Mouse (Mus musculus) liver, embryonic 14.5 days (tissue): ENCODE measurements around the gene Spata13. TPM values are rescaled to one million over a fixed set of nuclear protein-coding genes. Genes with fewer than 3 reads are reported as not detected.

ENCODE experiments used
- ATAC-seq: fragments of 200-750 bp; cut with Nextera tagmentation; 2 replicates; pipeline ENCODE4 v1.8.0; 2017; ENCODE audit warnings: moderate number of reproducible peaks, mild to moderate bottlenecking, moderate library complexity; ENCODE audit not compliant: insufficient read depth
- DNase-seq, 3 experiments: peaks; one replicate each; pipeline ENCODE4 v3.0.0-alpha.2; 2012 to 2013; ENCODE audit warnings: low read depth in 3 of 3, low spot score in 3 of 3
- H3K27ac ChIP-seq: fragments of 300-500 bp; sonication (generic); 2 replicates; pipeline ENCODE4 v1.5.1; 2014; ENCODE audit warnings: moderate library complexity, mild to moderate bottlenecking, control low read depth, inconsistent platforms
- H3K27me3 ChIP-seq: fragments of 300-500 bp; sonication (generic); 2 replicates; pipeline ENCODE4 v1.6.1; 2014; ENCODE audit warnings: mild to moderate bottlenecking, low read length, moderate library complexity; ENCODE audit not compliant: control insufficient read depth, insufficient read depth
- H3K36me3 ChIP-seq: fragments of 300-500 bp; sonication (generic); replicated peaks from 2 replicates; pipeline ENCODE4 v1.6.1; 2014; ENCODE audit warnings: low read depth; ENCODE audit not compliant: control insufficient read depth, insufficient read depth
- H3K4me1 ChIP-seq, 2 experiments: fragments of 200-500 bp in 1 of 2; fragments of 300-500 bp in 1 of 2; sonication (generic) in 1 of 2; replicated peaks; 2 replicates each; pipeline ENCODE4 v1.6.1; 2012 to 2014; ENCODE audit warnings: antibody characterized with exemption in 1 of 2, inconsistent platforms in 1 of 2, low read length in 1 of 2; ENCODE audit not compliant: control insufficient read depth in 2 of 2, insufficient read depth in 2 of 2
- H3K4me2 ChIP-seq: fragments of 300-500 bp; sonication (generic); 2 replicates; pipeline ENCODE4 v1.6.1; 2014; ENCODE audit warnings: low read depth, mild to moderate bottlenecking, control low read depth, moderate library complexity
- H3K4me3 ChIP-seq, 2 experiments: fragments of 200-500 bp in 1 of 2; fragments of 300-500 bp in 1 of 2; sonication (generic) in 1 of 2; 2 replicates each; pipeline ENCODE4 v1.5.1; 2012 to 2014; ENCODE audit warnings: low read depth in 2 of 2, low read length in 2 of 2, mild to moderate bottlenecking in 2 of 2, control low read depth in 1 of 2, inconsistent platforms in 1 of 2, moderate library complexity in 1 of 2; ENCODE audit not compliant: insufficient read depth in 1 of 2
- H3K9ac ChIP-seq: fragments of 300-500 bp; sonication (generic); replicated peaks from 2 replicates; pipeline ENCODE4 v1.6.1; 2014; ENCODE audit warnings: mild to moderate bottlenecking, control low read depth, moderate library complexity
- H3K9me3 ChIP-seq: fragments of 300-500 bp; sonication (generic); 2 replicates; pipeline ENCODE4 v1.6.1; 2016; ENCODE audit warnings: low read length, mixed read lengths; ENCODE audit not compliant: control insufficient read depth
- CTCF ChIP-seq: IDR thresholded peaks from 2 replicates; pipeline ENCODE4 v1.5.1; 2016; ENCODE audit warnings: antibody characterized with exemption, low read depth, control low read depth
- EP300 ChIP-seq: IDR thresholded peaks from 2 replicates; pipeline ENCODE4 v1.6.1; 2016; ENCODE audit warnings: antibody characterized with exemption, low read depth
- WGBS: fragments of 180-500 bp; shearing (Covaris S2); extraction: QIAGEN DNeasy Blood & Tissue Kit; methylation state at CpG from one replicate; pipeline ENCODE4 v1.1.7; 2014; ENCODE audit not compliant: insufficient replicate concordance; 5-methylcytosine and 5-hydroxymethylcytosine counted together
- polyA plus RNA-seq, 2 experiments: library from polyadenylated mRNA; depleted of rRNA in 1 of 2; stranded (reverse) in 1 of 2; unstranded in 1 of 2; fragments of >200 nt; fragmentation: Nextera tagmentation in 1 of 2; extraction: Ambion mirVana in 1 of 2; gene quantifications; 2 replicates each; pipeline versions ENCODE4 v1.2.1 to v1.2.3; 2012 to 2014

The Spata13 gene
- polyA plus RNA-seq, 2 experiments = 5.5 to 14.1 TPM

DNA sequence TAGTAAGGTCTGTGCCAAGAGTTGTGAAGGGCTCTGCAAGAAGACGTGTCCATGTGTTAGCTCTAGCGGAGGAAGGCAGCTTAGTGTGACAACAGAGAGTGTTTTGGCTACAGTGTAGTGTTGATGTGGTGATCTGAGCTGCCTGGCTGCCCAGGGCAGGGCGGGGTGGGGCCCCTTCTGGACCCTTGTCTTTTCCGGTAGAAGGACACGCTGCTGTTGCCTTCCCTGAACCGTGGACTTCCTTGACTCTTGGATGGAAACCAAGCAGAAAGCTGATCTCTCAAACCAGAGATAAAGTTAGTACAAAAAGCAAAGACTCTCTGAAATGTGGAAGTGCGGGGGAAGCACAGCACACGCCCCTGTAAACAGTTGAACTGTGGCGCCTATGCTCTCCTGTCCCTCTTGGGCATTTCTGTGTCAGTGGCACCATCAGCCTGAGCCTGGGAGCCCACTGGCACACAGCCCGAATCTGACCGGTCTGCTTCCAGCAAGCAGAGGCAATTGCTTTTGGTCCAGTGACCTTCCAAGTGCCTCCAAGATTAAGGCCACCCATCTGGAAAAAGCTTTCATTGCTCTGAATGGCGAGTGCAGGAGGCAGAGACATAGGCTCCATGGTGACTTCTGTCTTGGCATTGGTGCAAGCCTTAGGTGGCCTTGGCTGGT lies 48.7 kb downstream of the Spata13 start:
- H3K4me3 ChIP-seq = no peak overlapping the region
- H3K4me2 ChIP-seq = no peak overlapping the region
- peaks cover 0 to 11% of the 10 kb centered on the region in 2 experiments; a peak in 3 of 4 replicates for H3K4me1 ChIP-seq
- DNase-seq (no peak), ATAC-seq (no peak)
- H3K9me3 ChIP-seq = no peaks in the 10 kb centered on the region
- 48% methylated on average over 12 of the region's 12 CpGs for WGBS
- H3K9ac ChIP-seq = no peak overlapping the region
- H3K27ac ChIP-seq = no peak overlapping the region
- TF ChIP-seq CTCF = no peak
- no peak for TF ChIP-seq EP300
- H3K36me3 ChIP-seq = no peaks in the 10 kb centered on the region
- H3K27me3 ChIP-seq = no peaks in the 10 kb centered on the region

DNA sequence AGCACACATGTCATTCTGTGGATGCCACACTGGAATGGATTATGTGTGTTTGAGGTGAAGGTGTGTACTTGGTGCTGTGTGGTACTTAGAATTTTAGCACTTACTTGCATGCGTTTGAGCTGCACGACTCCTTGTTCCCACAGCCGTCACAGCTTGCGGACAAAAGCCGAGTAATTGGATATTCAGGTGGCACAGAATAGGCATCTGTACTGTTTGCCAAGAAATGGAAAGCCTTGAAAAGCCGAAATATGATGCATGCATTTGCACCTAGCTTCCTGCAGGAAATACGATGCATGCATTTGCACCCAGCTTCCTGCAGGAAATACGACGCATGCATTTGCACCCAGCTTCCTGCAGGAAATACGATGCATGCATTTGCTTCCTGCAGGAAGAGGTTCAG lies 50.2 kb downstream of the Spata13 start:
- DNase-seq (no peak), ATAC-seq (no peak)
- Histone ChIP-seq H3K9me3 (no peaks in the 10 kb centered on the region), H3K4me2 (no peak overlapping the region), H3K4me1 (peaks cover 0 to 5% of the 10 kb centered on the region in 2 experiments; a peak in 2 of 4 replicates), H3K4me3 (no peak overlapping the region), H3K27ac (no peak overlapping the region), H3K9ac (no peak overlapping the region), H3K36me3 (no peaks in the 10 kb centered on the region), H3K27me3 (no peaks in the 10 kb centered on the region)
- 68% methylated on average over 10 of the region's 10 CpGs for WGBS
- TF ChIP-seq EP300 = no peak
- TF ChIP-seq CTCF = no peak; the same call in 1 of the 2 replicates

GRCm38 (mm10) chr14:60686733-60687132 lies 52.9 kb downstream of the Spata13 start:
- DNase-seq (no peak), ATAC-seq (no peak)
- H3K9me3 ChIP-seq = no peaks in the 10 kb centered on the region
- 83% methylated on average over 11 of the region's 11 CpGs for WGBS
- H3K27me3 ChIP-seq = no peaks in the 10 kb centered on the region
- TF ChIP-seq CTCF = no peak
- TF ChIP-seq EP300 = no peak
- no peaks in the 10 kb centered on the region for H3K36me3 ChIP-seq
- H3K9ac ChIP-seq = no peak overlapping the region
- H3K4me3 ChIP-seq = no peak overlapping the region
- H3K4me1 ChIP-seq = peaks cover 0 to 5% of the 10 kb centered on the region in 2 experiments; a peak in 2 of 4 replicates
- H3K4me2 ChIP-seq = no peak overlapping the region
- no peak overlapping the region for H3K27ac ChIP-seq

DNA sequence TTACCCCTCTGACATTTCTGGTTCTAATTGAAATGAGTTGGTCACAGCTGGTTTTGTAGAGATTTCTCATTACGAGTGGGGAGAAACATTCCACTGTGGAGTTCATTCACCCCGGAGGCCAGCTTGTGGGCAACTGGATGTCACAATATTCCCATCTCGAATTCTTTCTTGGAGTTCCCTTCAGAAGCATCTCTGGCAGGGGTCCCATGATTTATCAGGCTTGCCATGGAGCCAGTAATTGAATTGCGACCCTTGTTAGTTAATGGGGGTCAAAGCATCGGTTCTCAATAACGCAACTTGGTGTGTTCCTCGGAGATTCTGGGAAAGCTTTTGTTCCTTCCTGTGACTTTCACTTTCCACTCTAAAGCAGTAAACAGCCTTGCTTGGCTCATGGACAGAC lies 53.4 kb downstream of the Spata13 start:
- Histone ChIP-seq H3K4me1 (peaks cover 0 to 5% of the 10 kb centered on the region in 2 experiments; a peak in 2 of 4 replicates), H3K4me3 (no peak overlapping the region), H3K36me3 (peaks cover 4% of the 10 kb centered on the region; the same call in 1 of the 2 replicates), H3K9ac (no peak overlapping the region), H3K27me3 (no peaks in the 10 kb centered on the region), H3K4me2 (no peak overlapping the region), H3K27ac (no peak overlapping the region), H3K9me3 (no peaks in the 10 kb centered on the region)
- TF ChIP-seq EP300 (no peak), CTCF (no peak)
- ATAC-seq = no peak
- WGBS = 71% methylated on average over 7 of the region's 7 CpGs
- DNase-seq = no peak

- H3K4me2 ChIP-seq = no peak overlapping the region
Observed at GRCm38 (mm10) chr14:60688509-60689205, 54.9 kb downstream of the Spata13 start.

More at GRCm38 (mm10) chr14:60688509-60689205, 54.9 kb downstream of the Spata13 start:
- DNase-seq (peak; percentile 23 to 33 (median 30)), ATAC-seq (peak; percentile 50; the same call in 1 of the 2 replicates)
- no peak for TF ChIP-seq EP300
- peak; percentile 84 for TF ChIP-seq CTCF
- peaks cover 0 to 4% of the 10 kb centered on the region in 2 experiments; a peak in 2 of 4 replicates for H3K4me1 ChIP-seq
- 32% methylated on average over 7 of the region's 7 CpGs for WGBS
- peaks cover 4% of the 10 kb centered on the region; the same call in 1 of the 2 replicates for H3K36me3 ChIP-seq
- no peak overlapping the region for H3K9ac ChIP-seq
- H3K4me3 ChIP-seq = no peak overlapping the region
- H3K27ac ChIP-seq = no peak overlapping the region
- no peaks in the 10 kb centered on the region for H3K9me3 ChIP-seq
- H3K27me3 ChIP-seq = no peaks in the 10 kb centered on the region
